Mouse (Mus musculus) testis, adult 2 months (tissue): ENCODE data around the gene Zfp366.

Source experiments
- CTCF ChIP-seq: fragments of 200-500 bp; IDR thresholded peaks from 2 replicates; pipeline ENCODE4 v1.5.1; 2012; ENCODE audit warnings: low read depth, mild to moderate bottlenecking, inconsistent platforms, low read length, moderate library complexity; ENCODE audit not compliant: control insufficient read depth, insufficient read depth, insufficient replicate concordance
- POLR2A ChIP-seq: fragments of 200-500 bp; IDR thresholded peaks from 2 replicates; pipeline ENCODE4 v1.6.1; 2012; ENCODE audit warnings: low read depth, mild to moderate bottlenecking, inconsistent platforms, low read length, moderate library complexity; ENCODE audit not compliant: control insufficient read depth

GRCm38 (mm10) chr13:99233333-99233732 lies 48.7 kb downstream of the Zfp366 start:
- no peak for TF ChIP-seq CTCF
- no peak for TF ChIP-seq POLR2A
